Mouse (Mus musculus) heart, embryonic 13.5 days (tissue): ENCODE measurements around the gene Ndufa12. TPM values are rescaled to one million over a fixed set of nuclear protein-coding genes. Genes with fewer than 3 reads are reported as not detected.

Experiments
- ATAC-seq: fragments of 200-750 bp; cut with Nextera tagmentation; 2 replicates; pipeline ENCODE4 v1.8.0; 2017; ENCODE audit warnings: moderate TSS enrichment; ENCODE audit not compliant: insufficient number of reproducible peaks, low FRiP score, low TSS enrichment; ENCODE audit errors: extremely low read depth
- H3K27ac ChIP-seq: fragments of 300-500 bp; sonication (generic); replicated peaks from 2 replicates; pipeline ENCODE4 v1.5.1; 2015; ENCODE audit warnings: moderate library complexity, mild to moderate bottlenecking, inconsistent platforms
- H3K27me3 ChIP-seq: fragments of 300-500 bp; sonication (generic); replicated peaks from 2 replicates; pipeline ENCODE4 v1.6.1; 2015; ENCODE audit warnings: mild to moderate bottlenecking, inconsistent platforms
- H3K36me3 ChIP-seq: fragments of 300-500 bp; sonication (generic); 2 replicates; pipeline ENCODE4 v1.6.1; 2015; ENCODE audit warnings: mild to moderate bottlenecking, inconsistent platforms
- H3K4me1 ChIP-seq: fragments of 300-500 bp; sonication (generic); 2 replicates; pipeline ENCODE4 v1.6.1; 2015; ENCODE audit warnings: inconsistent platforms
- H3K4me2 ChIP-seq: fragments of 300-500 bp; sonication (generic); 2 replicates; pipeline ENCODE4 v1.6.1; 2015; ENCODE audit warnings: inconsistent platforms, mild to moderate bottlenecking, moderate library complexity
- H3K4me3 ChIP-seq: fragments of 300-500 bp; sonication (generic); 2 replicates; pipeline ENCODE4 v1.5.1; 2015; ENCODE audit warnings: moderate library complexity, mild to moderate bottlenecking, inconsistent platforms
- H3K9ac ChIP-seq: fragments of 300-500 bp; sonication (generic); 2 replicates; pipeline ENCODE4 v1.6.1; 2015; ENCODE audit warnings: inconsistent platforms, mild to moderate bottlenecking, moderate library complexity
- H3K9me3 ChIP-seq: fragments of 300-500 bp; sonication (generic); 2 replicates; pipeline ENCODE4 v1.6.1; 2016; ENCODE audit warnings: inconsistent platforms
- WGBS: fragments of 180-500 bp; shearing (Covaris S2); methylation state at CpG from one replicate; pipeline ENCODE4 v1.1.7; 2015; ENCODE audit warnings: mixed read lengths; 5-methylcytosine and 5-hydroxymethylcytosine counted together
- polyA plus RNA-seq: library from polyadenylated mRNA; unstranded; fragments of >200 nt; fragmentation: Nextera tagmentation; extraction: Ambion mirVana; gene quantifications from 2 replicates; pipeline ENCODE4 v1.2.1, GENCODE M21; 2015

The Ndufa12 gene
- polyA plus RNA-seq, 1 experiment from 2014 or later: 496 TPM

GRCm38 (mm10) chr10:94171440-94172130 is 26.9 kb upstream of the Ndufa12 start:
- Histone ChIP-seq H3K4me1 (peaks cover 11% of the 10 kb centered on the region), H3K4me3 (no peak overlapping the region), H3K9ac (no peak overlapping the region), H3K36me3 (peaks cover 94% of the 10 kb centered on the region), H3K27ac (peak overlapping the region; percentile 70), H3K9me3 (peaks cover 7% of the 10 kb centered on the region; the same call in 1 of the 2 replicates), H3K4me2 (peak overlapping the region; percentile 22), H3K27me3 (no peaks in the 10 kb centered on the region)
- WGBS: 43% methylated on average over 12 of the region's 12 CpGs
- no peak for ATAC-seq

GRCm38 (mm10) chr10:94172137-94172536 is 26.4 kb upstream of the Ndufa12 start:
- no peak for ATAC-seq
- WGBS: 68% methylated on average over 11 of the region's 11 CpGs
- Histone ChIP-seq H3K9ac (no peak overlapping the region), H3K27ac (peak overlapping the region; percentile 70; the same call in 1 of the 2 replicates), H3K4me3 (no peak overlapping the region), H3K4me1 (peaks cover 11% of the 10 kb centered on the region), H3K27me3 (no peaks in the 10 kb centered on the region), H3K4me2 (peak overlapping the region; percentile 22), H3K36me3 (peaks cover 92% of the 10 kb centered on the region), H3K9me3 (peaks cover 7% of the 10 kb centered on the region; the same call in 1 of the 2 replicates)

- Histone ChIP-seq H3K27ac (no peak overlapping the region), H3K36me3 (peaks cover 92% of the 10 kb centered on the region), H3K9me3 (peaks cover 7% of the 10 kb centered on the region; the same call in 1 of the 2 replicates), H3K4me3 (no peak overlapping the region), H3K9ac (no peak overlapping the region), H3K27me3 (no peaks in the 10 kb centered on the region), H3K4me2 (no peak overlapping the region), H3K4me1 (peaks cover 11% of the 10 kb centered on the region)
- no peak for ATAC-seq
- 73% methylated on average over 6 of the region's 6 CpGs for WGBS
Measured at GRCm38 (mm10) chr10:94172706-94173105, 25.8 kb upstream of the Ndufa12 start.

- Histone ChIP-seq H3K4me2 (no peak overlapping the region), H3K36me3 (peaks cover 82% of the 10 kb centered on the region), H3K4me1 (peaks cover 11% of the 10 kb centered on the region), H3K4me3 (no peak overlapping the region), H3K9ac (no peak overlapping the region), H3K27me3 (no peaks in the 10 kb centered on the region), H3K27ac (no peak overlapping the region), H3K9me3 (peaks cover 6% of the 10 kb centered on the region; the same call in 1 of the 2 replicates)
- 81% methylated on average over 7 of the region's 7 CpGs for WGBS
- ATAC-seq: no peak
Measured at GRCm38 (mm10) chr10:94174652-94175051, 23.9 kb upstream of the Ndufa12 start.

GRCm38 (mm10) chr10:94183199-94183598 is 15.3 kb upstream of the Ndufa12 start:
- H3K27ac ChIP-seq: no peak overlapping the region
- no peaks in the 10 kb centered on the region for H3K9me3 ChIP-seq
- H3K36me3 ChIP-seq: peaks cover 64% of the 10 kb centered on the region
- H3K9ac ChIP-seq: no peak overlapping the region
- H3K27me3 ChIP-seq: no peaks in the 10 kb centered on the region
- no peak overlapping the region for H3K4me3 ChIP-seq
- H3K4me2 ChIP-seq: no peak overlapping the region
- no peaks in the 10 kb centered on the region for H3K4me1 ChIP-seq
- 32% methylated on average over 4 of the region's 4 CpGs for WGBS
- ATAC-seq: no peak

- ATAC-seq: no peak
- no peak overlapping the region for H3K4me2 ChIP-seq
- no peaks in the 10 kb centered on the region for H3K9me3 ChIP-seq
- peaks cover 1% of the 10 kb centered on the region for H3K4me1 ChIP-seq
- no peak overlapping the region for H3K27ac ChIP-seq
- WGBS: 91% methylated on average over 4 of the region's 4 CpGs
- H3K4me3 ChIP-seq: no peak overlapping the region
- peaks cover 86% of the 10 kb centered on the region for H3K36me3 ChIP-seq
- H3K27me3 ChIP-seq: no peaks in the 10 kb centered on the region
- H3K9ac ChIP-seq: no peak overlapping the region
Measured at GRCm38 (mm10) chr10:94204973-94205372, 6.5 kb downstream of the Ndufa12 start.

GRCm38 (mm10) chr10:94210718-94211618 is 12.4 kb downstream of the Ndufa12 start:
- H3K27ac ChIP-seq: no peak overlapping the region
- H3K9me3 ChIP-seq: no peaks in the 10 kb centered on the region
- H3K4me1 ChIP-seq: no peaks in the 10 kb centered on the region
- no peak overlapping the region for H3K4me2 ChIP-seq
- no peaks in the 10 kb centered on the region for H3K27me3 ChIP-seq
- no peak overlapping the region for H3K4me3 ChIP-seq
- H3K9ac ChIP-seq: no peak overlapping the region
- peaks cover 78% of the 10 kb centered on the region for H3K36me3 ChIP-seq
- ATAC-seq: no peak
- WGBS: 73% methylated on average over 6 of the region's 6 CpGs

GRCm38 (mm10) chr10:94211725-94212124 is 13.2 kb downstream of the Ndufa12 start:
- Histone ChIP-seq H3K27me3 (no peaks in the 10 kb centered on the region), H3K4me1 (peaks cover 3% of the 10 kb centered on the region; the same call in 1 of the 2 replicates), H3K4me2 (no peak overlapping the region), H3K9me3 (no peaks in the 10 kb centered on the region), H3K4me3 (no peak overlapping the region), H3K36me3 (peaks cover 70% of the 10 kb centered on the region), H3K27ac (no peak overlapping the region), H3K9ac (no peak overlapping the region)
- 79% methylated on average over 2 of the region's 2 CpGs for WGBS
- ATAC-seq: no peak

- Histone ChIP-seq H3K9ac (no peak overlapping the region), H3K4me2 (no peak overlapping the region), H3K27me3 (no peaks in the 10 kb centered on the region), H3K4me1 (no peaks in the 10 kb centered on the region), H3K27ac (no peak overlapping the region), H3K9me3 (peaks cover 9% of the 10 kb centered on the region; the same call in 1 of the 2 replicates), H3K4me3 (no peak overlapping the region), H3K36me3 (peaks cover 19% of the 10 kb centered on the region)
- WGBS: 76% methylated on average over 6 of the region's 6 CpGs
- ATAC-seq: no peak
Measured at GRCm38 (mm10) chr10:94225026-94225750, 26.7 kb downstream of the Ndufa12 start.

- 70% methylated on average over 19 of the region's 19 CpGs for WGBS
Measured at GRCm38 (mm10) chr10:94230172-94230981, 31.9 kb downstream of the Ndufa12 start.

More at GRCm38 (mm10) chr10:94230172-94230981, 31.9 kb downstream of the Ndufa12 start:
- Histone ChIP-seq H3K4me2 (no peak overlapping the region), H3K4me3 (no peak overlapping the region), H3K9me3 (peaks cover 7% of the 10 kb centered on the region; the same call in 1 of the 2 replicates), H3K27me3 (no peaks in the 10 kb centered on the region), H3K27ac (no peak overlapping the region), H3K36me3 (no peaks in the 10 kb centered on the region), H3K9ac (no peak overlapping the region), H3K4me1 (peaks cover 4% of the 10 kb centered on the region)
- ATAC-seq: no peak
